Mouse (Mus musculus) heart, embryonic 14.5 days (tissue): ENCODE measurements around the gene Msl1. TPM values are rescaled to one million over a fixed set of nuclear protein-coding genes. Genes with fewer than 3 reads are reported as not detected.
"Not testable (repeated sequence)": the region's sequence is repeated elsewhere in the genome, so short reads cannot be mapped to it uniquely, and the experiment has no call there.

Experiments
- ATAC-seq: fragments of 200-750 bp; cut with Nextera tagmentation; 2 replicates; pipeline ENCODE4 v1.8.0; 2017; ENCODE audit warnings: low read depth, moderate TSS enrichment; ENCODE audit not compliant: insufficient number of reproducible peaks, insufficient read depth, low FRiP score
- H3K27ac ChIP-seq, 2 experiments: fragments of 200-500 bp in 1 of 2; fragments of 300-500 bp in 1 of 2; sonication (generic) in 1 of 2; replicated peaks in 1 of 2; 2 replicates each; pipeline ENCODE4 v1.5.1; 2012 to 2014; ENCODE audit warnings: low read depth in 2 of 2, low read length in 2 of 2, control low read depth in 1 of 2, mild to moderate bottlenecking in 1 of 2, mixed read lengths in 1 of 2; ENCODE audit not compliant: control insufficient read depth in 1 of 2, insufficient read depth in 1 of 2
- H3K27me3 ChIP-seq: fragments of 300-500 bp; sonication (generic); 2 replicates; pipeline ENCODE4 v1.6.1; 2014; ENCODE audit warnings: mild to moderate bottlenecking, low read length, control low read depth; ENCODE audit not compliant: control insufficient read depth, insufficient read depth
- H3K36me3 ChIP-seq: fragments of 300-500 bp; sonication (generic); 2 replicates; pipeline ENCODE4 v1.6.1; 2014; ENCODE audit warnings: mild to moderate bottlenecking, control low read depth, low read length, mixed read lengths; ENCODE audit not compliant: control insufficient read depth, insufficient read depth
- H3K4me1 ChIP-seq, 2 experiments: fragments of 200-500 bp in 1 of 2; fragments of 300-500 bp in 1 of 2; sonication (generic) in 1 of 2; 2 replicates each; pipeline ENCODE4 v1.6.1; 2012 to 2014; ENCODE audit warnings: low read length in 2 of 2, control low read depth in 1 of 2, mixed read lengths in 1 of 2; ENCODE audit not compliant: control insufficient read depth in 2 of 2, insufficient read depth in 2 of 2
- H3K4me2 ChIP-seq: fragments of 300-500 bp; sonication (generic); 2 replicates; pipeline ENCODE4 v1.6.1; 2014; ENCODE audit warnings: mild to moderate bottlenecking, low read length
- H3K4me3 ChIP-seq, 2 experiments: fragments of 200-500 bp in 1 of 2; fragments of 300-500 bp in 1 of 2; sonication (generic) in 1 of 2; 2 replicates each; pipeline ENCODE4 v1.5.1; 2012 to 2014; ENCODE audit warnings: low read length in 2 of 2, mild to moderate bottlenecking in 2 of 2, control low read depth in 1 of 2, low read depth in 1 of 2, moderate library complexity in 1 of 2; ENCODE audit not compliant: control insufficient read depth in 1 of 2, insufficient read depth in 1 of 2
- H3K9ac ChIP-seq: fragments of 300-500 bp; sonication (generic); 2 replicates; pipeline ENCODE4 v1.6.1; 2014; ENCODE audit warnings: mild to moderate bottlenecking, low read length
- H3K9me3 ChIP-seq: fragments of 300-500 bp; sonication (generic); 2 replicates; pipeline ENCODE4 v1.6.1; 2016; ENCODE audit warnings: low read length, control low read depth; ENCODE audit not compliant: control insufficient read depth
- WGBS: fragments of 180-500 bp; shearing (Covaris S2); extraction: QIAGEN DNeasy Blood & Tissue Kit; methylation state at CpG from one replicate; pipeline ENCODE4 v1.1.7; 2014; 5-methylcytosine and 5-hydroxymethylcytosine counted together
- polyA plus RNA-seq: library from polyadenylated mRNA; unstranded; fragments of >200 nt; fragmentation: Nextera tagmentation; extraction: Ambion mirVana; gene quantifications from 2 replicates; pipeline ENCODE4 v1.2.1, GENCODE M21; 2014

Msl1 gene
- polyA plus RNA-seq, 1 experiment from 2014 or later = 15.3 TPM

- WGBS = 56% methylated on average over 2 of the region's 2 CpGs
- H3K27me3 ChIP-seq = no peaks in the 10 kb centered on the region
- peak overlapping the region; percentile 55 for H3K4me2 ChIP-seq
- H3K27ac ChIP-seq = peak overlapping the region in 1 of 2 experiments; percentile 96; a peak in 2 of 4 replicates
- H3K4me3 ChIP-seq = no peak overlapping the region
- H3K4me1 ChIP-seq = peaks cover 4 to 17% of the 10 kb centered on the region in 2 experiments
- H3K36me3 ChIP-seq = peaks cover 76% of the 10 kb centered on the region
- ATAC-seq = no peak
- no peaks in the 10 kb centered on the region for H3K9me3 ChIP-seq
- no peak overlapping the region for H3K9ac ChIP-seq
These were observed 13.1 kb downstream of the Msl1 start for GRCm38 (mm10) chr11:98808417-98808816.

- peak overlapping the region; percentile 84 to 88 for H3K4me3 ChIP-seq
- H3K4me2 ChIP-seq = peak overlapping the region; percentile 95
- peak overlapping the region; percentile 93 for H3K9ac ChIP-seq
- H3K27me3 ChIP-seq = no peaks in the 10 kb centered on the region
- peaks cover 2 to 10% of the 10 kb centered on the region in 2 experiments for H3K4me1 ChIP-seq
- peak overlapping the region; percentile 93 to 96 for H3K27ac ChIP-seq
- peak; percentile 99 for ATAC-seq
- peaks cover 75% of the 10 kb centered on the region for H3K36me3 ChIP-seq
- under 1% methylated on average over 74 of the region's 84 CpGs for WGBS
- no peaks in the 10 kb centered on the region for H3K9me3 ChIP-seq
These were observed 14.4 kb downstream of the Msl1 start for GRCm38 (mm10) chr11:98809457-98810290.

- Histone ChIP-seq H3K4me1 (peaks cover 2 to 10% of the 10 kb centered on the region in 2 experiments), H3K9ac (peak overlapping the region; percentile 93), H3K4me3 (peak overlapping the region; percentile 84 to 88), H3K9me3 (no peaks in the 10 kb centered on the region), H3K27me3 (no peaks in the 10 kb centered on the region), H3K27ac (peak overlapping the region in 1 of 2 experiments; percentile 96; a peak in 1 of 4 replicates), H3K4me2 (peak overlapping the region; percentile 95), H3K36me3 (peaks cover 74% of the 10 kb centered on the region)
- WGBS = 65% methylated on average over 7 of the region's 7 CpGs
- no peak for ATAC-seq
These were observed 15.4 kb downstream of the Msl1 start for GRCm38 (mm10) chr11:98810686-98811085.

- WGBS = 97% methylated on average over 1 of the region's 1 CpGs
- Histone ChIP-seq H3K27me3 (no peaks in the 10 kb centered on the region), H3K4me3 (no peak overlapping the region), H3K9ac (no peak overlapping the region), H3K4me1 (no peaks in the 10 kb centered on the region), H3K27ac (no peak overlapping the region), H3K36me3 (peaks cover 95% of the 10 kb centered on the region), H3K4me2 (no peak overlapping the region), H3K9me3 (no peaks in the 10 kb centered on the region)
- no peak for ATAC-seq
These were observed 21.5 kb downstream of the Msl1 start for GRCm38 (mm10) chr11:98816706-98817239.

- Histone ChIP-seq H3K4me3 (no peak overlapping the region), H3K27me3 (no peaks in the 10 kb centered on the region), H3K36me3 (peaks cover 99% of the 10 kb centered on the region), H3K9ac (no peak overlapping the region), H3K4me1 (no peaks in the 10 kb centered on the region), H3K4me2 (no peak overlapping the region), H3K27ac (no peak overlapping the region), H3K9me3 (no peaks in the 10 kb centered on the region)
- WGBS = 94% methylated on average over 5 of the region's 5 CpGs
- ATAC-seq = no peak
These were observed 25.7 kb downstream of the Msl1 start for GRCm38 (mm10) chr11:98820968-98821367.

GRCm38 (mm10) chr11:98826071-98826470 lies 30.8 kb downstream of the Msl1 start:
- not testable (repeated sequence) for H3K27ac ChIP-seq, H3K4me1 ChIP-seq, ATAC-seq, H3K4me3 ChIP-seq, H3K4me2 ChIP-seq, H3K9me3 ChIP-seq, H3K9ac ChIP-seq, H3K27me3 ChIP-seq
- 89% methylated on average over 2 of the region's 2 CpGs for WGBS
- H3K36me3 ChIP-seq = peaks cover 97% of the 10 kb centered on the region

DNA sequence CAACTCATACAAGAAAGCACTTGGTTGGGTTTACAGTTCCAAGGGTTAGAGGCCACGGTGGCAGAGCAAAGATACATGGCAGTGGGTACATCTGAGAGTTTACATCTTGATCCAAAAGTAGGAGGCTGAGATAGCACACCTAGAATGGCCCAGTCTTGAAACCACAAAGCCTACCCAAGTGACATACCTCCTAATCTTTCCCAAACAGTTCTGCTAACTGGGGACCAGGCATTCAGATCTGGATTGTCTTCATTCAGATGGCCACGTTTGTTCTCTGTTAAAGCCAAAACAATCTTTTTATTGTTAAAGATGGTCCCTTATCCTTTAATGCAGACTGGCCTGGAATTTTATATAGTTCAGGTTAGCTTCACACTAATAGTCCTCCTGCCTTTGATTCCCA lies 32.6 kb downstream of the Msl1 start:
- no peak for ATAC-seq
- Histone ChIP-seq H3K4me1 (no peaks in the 10 kb centered on the region), H3K36me3 (peaks cover 97% of the 10 kb centered on the region), H3K27me3 (no peaks in the 10 kb centered on the region), H3K4me2 (no peak overlapping the region), H3K4me3 (no peak overlapping the region), H3K27ac (no peak overlapping the region), H3K9ac (no peak overlapping the region), H3K9me3 (no peaks in the 10 kb centered on the region)
- 79% methylated on average over 2 of the region's 2 CpGs for WGBS
